Mouse (Mus musculus) embryonic fibroblast, embryonic 13.5 days (primary cell): ENCODE results near the gene Hnrnpf.

Experiments
- CTCF ChIP-seq: IDR thresholded peaks from 2 replicates; pipeline ENCODE4 v1.5.1; 2011; ENCODE audit warnings: mild to moderate bottlenecking, control low read depth, low read length, moderate library complexity, borderline replicate concordance; ENCODE audit not compliant: insufficient read depth
- POLR2A ChIP-seq: IDR thresholded peaks from 2 replicates; pipeline ENCODE4 v1.6.1; 2011; ENCODE audit warnings: low read depth, mild to moderate bottlenecking, control low read depth, low read length, moderate library complexity

GRCm38 (mm10) chr6:117920659-117921640, 20.8 kb downstream of the Hnrnpf start:
- TF ChIP-seq POLR2A = no peak
- TF ChIP-seq CTCF = peak; percentile 19; the same call in 1 of the 2 replicates
